Mouse (Mus musculus): ENCODE measurements around the gene Zzef1. TPM values are rescaled to one million over a fixed set of nuclear protein-coding genes. Genes with fewer than 3 reads are reported as not detected.

The Zzef1 gene
- total and polyA plus RNA-seq, 2 experiments from 2014 or later = 7.6 to 37.6 TPM

GRCm38 (mm10) chr11:72829869-72830268, 33.8 kb downstream of the Zzef1 start:
- Histone ChIP-seq H3K27me3 (ENCODE audit: insufficient read depth, low read length) (no peaks in the 10 kb centered on the region), H3K36me3 (ENCODE audit: insufficient read depth) (peaks cover 67% of the 10 kb centered on the region), H3K4me1 (ENCODE audit: insufficient read depth) (no peaks in the 10 kb centered on the region), H3K9me3 (ENCODE audit: low read length) (no peaks in the 10 kb centered on the region), H3K4me2 (ENCODE audit: low read depth) (no peak overlapping the region), H3K4me3 (ENCODE audit: low read depth, low read length) (no peak overlapping the region), H3K27ac (ENCODE audit: low read depth, low read length) (no peak overlapping the region), H3K9ac (no peak overlapping the region)
- ATAC-seq (no peak), DNase-seq (no peak)
- 93% methylated on average over 3 of the region's 3 CpGs for WGBS
- no peak for TF ChIP-seq CTCF (IDR thresholded peaks at IDR 0.05; ENCODE audit: low read depth)

- Histone ChIP-seq H3K27ac (ENCODE audit: low read depth, low read length) (no peak overlapping the region), H3K4me1 (ENCODE audit: insufficient read depth) (no peaks in the 10 kb centered on the region), H3K9me3 (ENCODE audit: low read length) (no peaks in the 10 kb centered on the region), H3K36me3 (ENCODE audit: insufficient read depth) (peaks cover 38% of the 10 kb centered on the region), H3K9ac (no peak overlapping the region), H3K4me2 (ENCODE audit: low read depth) (no peak overlapping the region), H3K4me3 (ENCODE audit: low read depth, low read length) (no peak overlapping the region), H3K27me3 (ENCODE audit: insufficient read depth, low read length) (no peaks in the 10 kb centered on the region)
- ATAC-seq (no peak), DNase-seq (no peak)
- WGBS = 92% methylated on average over 3 of the region's 3 CpGs
- TF ChIP-seq CTCF (IDR thresholded peaks at IDR 0.05; ENCODE audit: low read depth) = no peak
Observed at GRCm38 (mm10) chr11:72842731-72843130, 46.7 kb downstream of the Zzef1 start.

- Histone ChIP-seq H3K27me3 (ENCODE audit: insufficient read depth, low read length) (no peaks in the 10 kb centered on the region), H3K9ac (no peak overlapping the region), H3K4me1 (ENCODE audit: insufficient read depth) (no peaks in the 10 kb centered on the region), H3K36me3 (ENCODE audit: insufficient read depth) (peaks cover 46% of the 10 kb centered on the region), H3K9me3 (ENCODE audit: low read length) (no peaks in the 10 kb centered on the region), H3K27ac (ENCODE audit: low read depth, low read length) (no peak overlapping the region), H3K4me3 (ENCODE audit: low read depth, low read length) (no peak overlapping the region), H3K4me2 (ENCODE audit: low read depth) (no peak overlapping the region)
- TF ChIP-seq CTCF (IDR thresholded peaks at IDR 0.05; ENCODE audit: low read depth) = no peak
- DNase-seq (no peak), ATAC-seq (no peak)
Observed at GRCm38 (mm10) chr11:72843576-72843975, 47.5 kb downstream of the Zzef1 start.

- H3K9ac ChIP-seq = no peak overlapping the region
- H3K27ac ChIP-seq (ENCODE audit: low read depth, low read length) = no peak overlapping the region
- TF ChIP-seq CTCF (IDR thresholded peaks at IDR 0.05; ENCODE audit: low read depth) = no peak
- H3K4me2 ChIP-seq (ENCODE audit: low read depth) = no peak overlapping the region
- 95% methylated on average over 2 of the region's 2 CpGs for WGBS
- H3K36me3 ChIP-seq (ENCODE audit: insufficient read depth) = peaks cover 45% of the 10 kb centered on the region
- H3K27me3 ChIP-seq (ENCODE audit: insufficient read depth, low read length) = no peaks in the 10 kb centered on the region
- H3K9me3 ChIP-seq (ENCODE audit: low read length) = no peaks in the 10 kb centered on the region
- ATAC-seq (no peak), DNase-seq (no peak)
- H3K4me3 ChIP-seq (ENCODE audit: low read depth, low read length) = no peak overlapping the region
- no peaks in the 10 kb centered on the region for H3K4me1 ChIP-seq (ENCODE audit: insufficient read depth)
Observed at GRCm38 (mm10) chr11:72845526-72845925, 49.5 kb downstream of the Zzef1 start.

- H3K9me3 ChIP-seq (ENCODE audit: low read length) = no peaks in the 10 kb centered on the region
- peaks cover 52% of the 10 kb centered on the region for H3K36me3 ChIP-seq (ENCODE audit: insufficient read depth)
- no peak for TF ChIP-seq CTCF (IDR thresholded peaks at IDR 0.05; ENCODE audit: low read depth)
- H3K27me3 ChIP-seq (ENCODE audit: insufficient read depth, low read length) = no peaks in the 10 kb centered on the region
- DNase-seq (no peak), ATAC-seq (no peak)
- no peak overlapping the region for H3K4me3 ChIP-seq (ENCODE audit: low read depth, low read length)
- no peaks in the 10 kb centered on the region for H3K4me1 ChIP-seq (ENCODE audit: insufficient read depth)
- no peak overlapping the region for H3K27ac ChIP-seq (ENCODE audit: low read depth, low read length)
- H3K4me2 ChIP-seq (ENCODE audit: low read depth) = no peak overlapping the region
- H3K9ac ChIP-seq = no peak overlapping the region
Observed at GRCm38 (mm10) chr11:72846685-72847084, 50.7 kb downstream of the Zzef1 start.

GRCm38 (mm10) chr11:72847831-72848628, 52.0 kb downstream of the Zzef1 start:
- Histone ChIP-seq H3K4me3 (ENCODE audit: low read depth, low read length) (no peak overlapping the region), H3K9me3 (ENCODE audit: low read length) (no peaks in the 10 kb centered on the region), H3K36me3 (ENCODE audit: insufficient read depth) (peaks cover 57% of the 10 kb centered on the region), H3K4me1 (ENCODE audit: insufficient read depth) (no peaks in the 10 kb centered on the region), H3K27ac (ENCODE audit: low read depth, low read length) (no peak overlapping the region), H3K27me3 (ENCODE audit: insufficient read depth, low read length) (no peaks in the 10 kb centered on the region), H3K9ac (no peak overlapping the region), H3K4me2 (ENCODE audit: low read depth) (no peak overlapping the region)
- no peak for TF ChIP-seq CTCF (IDR thresholded peaks at IDR 0.05; ENCODE audit: low read depth)
- 98% methylated on average over 1 of the region's 1 CpGs for WGBS
- DNase-seq (no peak), ATAC-seq (no peak)

GRCm38 (mm10) chr11:72850419-72851131, 54.5 kb downstream of the Zzef1 start:
- no peaks in the 10 kb centered on the region for H3K4me1 ChIP-seq (ENCODE audit: insufficient read depth)
- DNase-seq (peak; percentile 6), ATAC-seq (peak; percentile 84)
- no peaks in the 10 kb centered on the region for H3K27me3 ChIP-seq (ENCODE audit: insufficient read depth, low read length)
- no peak overlapping the region for H3K4me3 ChIP-seq (ENCODE audit: low read depth, low read length)
- H3K9ac ChIP-seq = no peak overlapping the region
- 78% methylated on average over 9 of the region's 9 CpGs for WGBS
- TF ChIP-seq CTCF (IDR thresholded peaks at IDR 0.05; ENCODE audit: low read depth) = no peak
- peaks cover 67% of the 10 kb centered on the region for H3K36me3 ChIP-seq (ENCODE audit: insufficient read depth)
- H3K9me3 ChIP-seq (ENCODE audit: low read length) = no peaks in the 10 kb centered on the region
- no peak overlapping the region for H3K27ac ChIP-seq (ENCODE audit: low read depth, low read length)
- H3K4me2 ChIP-seq (ENCODE audit: low read depth) = no peak overlapping the region
